Comparison of ENCODE assay signal across 8 mouse cellular contexts in the genomic region with DNA sequence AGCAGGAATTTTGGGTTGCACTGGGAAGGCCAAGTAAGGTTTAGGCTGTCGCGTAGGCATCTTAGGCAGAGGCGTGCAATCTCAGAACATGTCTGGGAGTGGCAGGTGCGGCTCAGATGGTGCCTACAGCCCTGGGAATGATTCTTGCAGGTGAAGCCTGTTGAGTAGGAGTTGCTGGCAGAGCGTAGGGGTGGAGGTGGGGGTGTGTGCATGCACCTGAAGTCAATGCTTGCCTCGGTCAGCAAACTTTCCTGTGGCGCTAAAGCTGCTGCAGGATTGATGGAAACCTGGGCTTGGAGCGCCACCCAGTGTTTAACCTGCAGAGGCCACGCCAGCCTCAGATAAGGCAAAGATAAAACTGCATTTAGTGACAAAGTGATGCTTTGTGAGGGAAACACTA.
DNase-seq lines count a peak whose midpoint lies in the region; ATAC-seq lines count a peak whose summit lies in the region.

No protein-coding gene starts in this region.

- peak overlapping the region; percentile 48 for H3K9ac ChIP-seq in limb, embryonic 12.5 days (replicated peaks)
- H3K9ac ChIP-seq in midbrain, embryonic 14.5 days (replicated peaks; ENCODE audit: low read length): no peak overlapping the region; the same call in 1 of the 2 replicates

- DNase-seq in ovary, postnatal 10 days (ENCODE audit: low spot score): peak; percentile 15
- no peak for DNase-seq in ovary, adult 18-20 months (ENCODE audit: low spot score)
- DNase-seq in heart, adult 8-10 months (ENCODE audit: low spot score): peak; percentile 31
- peak; percentile 56 for DNase-seq in kidney, adult 9 months
- peak; percentile 89 for DNase-seq in midbrain, embryonic 14.5 days
- peak; percentile 67 for DNase-seq in splenic B cell, adult 2 months (ENCODE audit: low read depth, low spot score)

- peaks cover 7% of the 10 kb centered on the region; the same call in 1 of the 2 replicates for H3K4me1 ChIP-seq in limb, embryonic 12.5 days (replicated peaks)
- no peaks in the 10 kb centered on the region for H3K4me1 ChIP-seq in midbrain, embryonic 14.5 days (ENCODE audit: control insufficient read depth, insufficient read depth, low read length)

- peak overlapping the region; percentile 55 for H3K4me2 ChIP-seq in limb, embryonic 12.5 days
- H3K4me2 ChIP-seq in midbrain, embryonic 14.5 days (ENCODE audit: low read length): peak overlapping the region; percentile 50

- no peaks in the 10 kb centered on the region for H3K9me3 ChIP-seq in limb, embryonic 12.5 days
- no peaks in the 10 kb centered on the region for H3K9me3 ChIP-seq in midbrain, embryonic 14.5 days (ENCODE audit: control insufficient read depth, low read length)

- peak overlapping the region; percentile 21 for H3K4me3 ChIP-seq in limb, embryonic 12.5 days (replicated peaks)
- H3K4me3 ChIP-seq in midbrain, embryonic 14.5 days (replicated peaks; ENCODE audit: low read depth, low read length): peak overlapping the region; percentile 17

- peaks cover 21% of the 10 kb centered on the region for H3K27me3 ChIP-seq in limb, embryonic 12.5 days
- H3K27me3 ChIP-seq in midbrain, embryonic 14.5 days (ENCODE audit: control insufficient read depth, insufficient read depth, low read length): 0 out of 2 replicates have a peak, but pooled peaks cover 3% of the 10 kb centered on the region
- no peaks in the 10 kb centered on the region for H3K27me3 ChIP-seq in splenic B cell, adult 2 months (ENCODE audit: control insufficient read depth, insufficient read depth, low read length, poor library complexity, severe bottlenecking)

- H3K36me3 ChIP-seq in limb, embryonic 12.5 days: no peaks in the 10 kb centered on the region
- no peaks in the 10 kb centered on the region for H3K36me3 ChIP-seq in midbrain, embryonic 14.5 days (ENCODE audit: control insufficient read depth, insufficient read depth, low read length)
- no peaks in the 10 kb centered on the region for H3K36me3 ChIP-seq in splenic B cell, adult 2 months (ENCODE audit: control insufficient read depth, insufficient read depth, low read length, poor library complexity, severe bottlenecking)

- H3K27ac ChIP-seq in limb, embryonic 12.5 days: no peak overlapping the region
- H3K27ac ChIP-seq in midbrain, embryonic 14.5 days (replicated peaks; ENCODE audit: low read depth, low read length): no peak overlapping the region

- WGBS in limb, embryonic 12.5 days: 4% methylated on average over 9 of the region's 9 CpGs
- 2% methylated on average over 9 of the region's 9 CpGs for WGBS in midbrain, embryonic 14.5 days

- peak; percentile 69 for ATAC-seq in common myeloid progenitor, adult 5-6 weeks (replicated peaks; ENCODE audit: low read depth, poor library complexity, severe bottlenecking)
- no peak for ATAC-seq in limb, embryonic 12.5 days (ENCODE audit: insufficient number of reproducible peaks, insufficient read depth, low FRiP score, low TSS enrichment, low read depth)
- peak; percentile 58; the same call in 1 of the 2 replicates for ATAC-seq in midbrain, embryonic 14.5 days (ENCODE audit: low FRiP score, low TSS enrichment)
